8 mouse cellular contexts compared by ENCODE assay signal in the genomic region with DNA sequence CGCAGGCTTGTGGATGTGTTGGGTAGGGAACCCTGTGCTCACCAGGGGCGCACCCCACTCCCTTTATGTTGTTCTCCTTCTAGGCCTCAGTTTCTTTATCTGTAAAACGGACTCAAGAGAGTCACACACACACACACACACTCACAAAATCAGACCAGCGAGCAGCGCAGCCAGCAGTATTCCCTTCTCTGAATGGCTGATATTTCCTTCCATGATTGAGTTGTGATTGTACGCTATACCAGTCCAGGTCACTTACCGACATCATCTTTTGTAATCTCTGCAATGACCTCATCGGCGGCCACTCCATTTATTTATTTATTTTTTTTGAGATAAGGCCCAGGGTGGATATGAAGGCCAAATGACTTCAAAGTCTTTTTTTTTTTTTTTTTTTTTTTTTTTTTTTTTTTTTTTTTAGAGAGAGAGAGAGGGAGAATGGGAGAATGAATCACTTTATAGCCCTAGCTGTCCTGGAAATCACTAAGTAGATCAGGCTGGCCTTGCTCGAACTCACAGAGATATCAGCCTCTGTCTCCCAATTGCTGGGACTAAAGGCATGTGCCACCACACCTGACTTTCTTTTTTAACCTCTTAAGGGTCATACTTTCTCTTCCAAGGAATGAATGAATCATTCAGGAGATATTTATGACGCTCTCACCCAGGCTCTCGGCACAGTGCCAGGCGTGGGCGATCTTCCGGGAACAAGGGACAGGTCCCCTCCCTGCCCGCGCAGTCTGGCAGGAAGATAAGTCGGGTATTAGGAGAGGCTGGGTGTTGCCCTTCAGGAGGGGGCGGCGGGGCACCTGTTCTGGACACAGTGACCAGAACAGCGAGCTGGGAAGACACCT. TPM values are rescaled to one million over a fixed set of nuclear protein-coding genes. Genes with fewer than 3 reads are reported as not detected.
DNase-seq lines count a peak whose midpoint lies in the region; ATAC-seq and TF ChIP-seq lines count a peak whose summit lies in the region.

Gene Syt12 (minus strand): TSS at position 103 of the 845 bp plus-strand sequence.

- 40% methylated on average over 21 of the region's 21 CpGs for WGBS in forebrain, embryonic 10.5 days
- 37% methylated on average over 21 of the region's 21 CpGs for whole genome bisulfite sequencing in hindbrain, embryonic 10.5 days

- peak within 1 kb of the TSS; percentile 77 for H3K4me3 ChIP-seq in gastrocnemius, adult 2 months
- H3K4me3 ChIP-seq in forebrain, embryonic 10.5 days: peak within 1 kb of the TSS; percentile 62
- H3K4me3 ChIP-seq in hindbrain, embryonic 10.5 days: peak within 1 kb of the TSS; percentile 65

- peaks cover 54% of the 10 kb centered on the region for H3K27me3 ChIP-seq in forebrain, embryonic 10.5 days (ENCODE audit: poor library complexity, severe bottlenecking)
- peaks cover 48% of the 10 kb centered on the region for H3K27me3 ChIP-seq in hindbrain, embryonic 10.5 days (ENCODE audit: insufficient read depth, poor library complexity, severe bottlenecking)

- no peaks in the 10 kb centered on the region for H3K36me3 ChIP-seq in forebrain, embryonic 10.5 days (replicated peaks)
- H3K36me3 ChIP-seq in hindbrain, embryonic 10.5 days: no peaks in the 10 kb centered on the region

- DNase-seq in gastrocnemius, adult 2 months: peak; percentile 55
- DNase-seq in gastrocnemius, postnatal 36 days: no peak
- DNase-seq in adrenal gland, postnatal 4 days (ENCODE audit: low spot score in 2 of 2): peak in 1 of 2 experiments; percentile 52
- no peak for DNase-seq in forebrain, embryonic 10.5 days (ENCODE audit: extremely low spot score, low spot score)
- DNase-seq in hindbrain, embryonic 10.5 days (ENCODE audit: low spot score): no peak
- DNase-seq in left cerebral cortex, postnatal 14 days (ENCODE audit: low spot score in 2 of 2): peak; percentile 55 to 62
- DNase-seq in yolk sac, embryonic 10.5 days (ENCODE audit: low spot score): no peak

- intact Hi-C loops in gastrocnemius, adult 2 months (cut with DNase I): no loop called here
- intact Hi-C loops in gastrocnemius, postnatal 36 days (cut with DNase I): no loop called here
- intact Hi-C loops in left cerebral cortex, postnatal 14 days (cut with DNase I): no loop called here

- peak within 1 kb of the TSS; percentile 76 for H3K27ac ChIP-seq in gastrocnemius, adult 2 months
- peak within 1 kb of the TSS; percentile 65 for H3K27ac ChIP-seq in forebrain, embryonic 10.5 days
- peak within 1 kb of the TSS; percentile 37 for H3K27ac ChIP-seq in hindbrain, embryonic 10.5 days

- TF ChIP-seq CTCF in gastrocnemius, adult 2 months (IDR thresholded peaks at IDR 0.05): no peak

- no peaks in the 10 kb centered on the region for H3K9me3 ChIP-seq in forebrain, embryonic 10.5 days
- H3K9me3 ChIP-seq in hindbrain, embryonic 10.5 days: no peaks in the 10 kb centered on the region

- H3K4me1 ChIP-seq in forebrain, embryonic 10.5 days: peaks cover 14% of the 10 kb centered on the region
- peaks cover 13% of the 10 kb centered on the region for H3K4me1 ChIP-seq in hindbrain, embryonic 10.5 days (replicated peaks)

- 0 out of 2 replicates have a peak, but pooled peaks have one; percentile 39 for ATAC-seq in megakaryocyte-erythroid progenitor cell, adult 5-6 weeks (replicated peaks; ENCODE audit: low FRiP score, low TSS enrichment, poor library complexity, severe bottlenecking)

RNA-seq across cellular contexts. Expression of gene Syt12, which starts in this region (rescaled TPM):
- total RNA-seq in gastrocnemius, adult 2 months (2021): 1 to 10 TPM; 6.8 to 7.6 TPM
- 1 to 10 TPM; 8.5 to 8.6 TPM for total RNA-seq in gastrocnemius, postnatal 36 days (2021)
- total RNA-seq in adrenal gland, postnatal 4 days (2021): 10 to 100 TPM; 21.0 to 21.4 TPM
- 2.5 and 3.0 TPM in 2 replicates for polyA plus RNA-seq in forebrain, embryonic 10.5 days (2016; fragmentation: Nextera tagmentation; extraction: Ambion mirVana)
- polyA plus RNA-seq in hindbrain, embryonic 10.5 days (2016; fragmentation: Nextera tagmentation; extraction: Ambion mirVana): 1.2 and 1.6 TPM in 2 replicates
- 10 to 100 TPM; 30.8 to 31.7 TPM for total RNA-seq in left cerebral cortex, postnatal 14 days (2021)
- not detected in 2 replicates for total RNA-seq in megakaryocyte-erythroid progenitor cell, adult 5-6 weeks (2014; fragmentation: Nextera tagmentation)
- total RNA-seq in megakaryocyte-erythroid progenitor cell, adult 5-6 weeks (2017): not detected in 2 replicates

Comparison
In these comparisons a context has a peak if more than half of its experiments do, and no peak if none do; other contexts are left out.
1. RNA of gene Syt12 (total RNA-seq): 30.8 to 31.7 TPM in left cerebral cortex, postnatal 14 days, 21.0 to 21.4 TPM in adrenal gland, postnatal 4 days, 8.5 to 8.6 TPM in gastrocnemius, postnatal 36 days and 6.8 to 7.6 TPM in gastrocnemius, adult 2 months; not detected in megakaryocyte-erythroid progenitor cell, adult 5-6 weeks; every median in the first group is over 4 times any median in the second.
2. DNase-seq: peak in gastrocnemius, adult 2 months (single experiment) and left cerebral cortex, postnatal 14 days (2 of 2); none in gastrocnemius, postnatal 36 days (0 of 2), forebrain, embryonic 10.5 days (single experiment), hindbrain, embryonic 10.5 days (single experiment) and yolk sac, embryonic 10.5 days (single experiment).
3. Peak in ATAC-seq in megakaryocyte-erythroid progenitor cell, adult 5-6 weeks; RNA of the gene not detected or under 1 TPM.
4. Peak in every context shown above with its lines, with median percentiles within 50 percentile points of each other: H3K27ac ChIP-seq and H3K4me3 ChIP-seq.